ENCODE assay signal across 9 mouse cellular contexts in genomic region chr10:78392072-78392471, GRCm38 (mm10). TPM values are rescaled to one million over a fixed set of nuclear protein-coding genes. Genes with fewer than 3 reads are reported as not detected.
DNase-seq lines count a peak whose midpoint lies in the region; ATAC-seq and TF ChIP-seq lines count a peak whose summit lies in the region.
"Had no signal": no experiment of that assay in that cellular context is flagged by ENCODE, and none has a peak within 500 bp of the region (broad histone marks: within the 10 kb centered on the region; RNA-seq: fewer than 3 reads in every experiment).

No protein-coding gene starts in this region.

- H3K27me3 ChIP-seq in ES-Bruce4 (ENCODE audit: control insufficient read depth, insufficient read depth, low read length, poor library complexity, severe bottlenecking), result no peaks in the 10 kb centered on the region
- peaks cover 24% of the 10 kb centered on the region for H3K27me3 ChIP-seq in heart, embryonic 16.5 days (ENCODE audit: control insufficient read depth, insufficient read depth, low read length)

- 1% methylated on average over 18 of the region's 18 CpGs for WGBS in heart, embryonic 16.5 days
- 2% methylated on average over 18 of the region's 18 CpGs for WGBS in lung, adult 2 months

- peak; percentile 71 for DNase-seq in brain, embryonic 14.5 days (ENCODE audit: low read depth)
- DNase-seq in fibroblast of lung, adult 2 months (ENCODE audit: low read depth), result peak; percentile 27
- DNase-seq in layer of hippocampus, adult 18-20 months (ENCODE audit: low spot score in 2 of 2), result peak; percentile 65 to 90
- DNase-seq in lung, adult 2 months, result peak; percentile 76
- DNase-seq in retina, embryonic 14.5 days (ENCODE audit: low spot score), result peak; percentile 82
- peak; percentile 88 for DNase-seq in thymus, postnatal 4 days

- no peaks in the 10 kb centered on the region for H3K4me1 ChIP-seq in ES-Bruce4 (ENCODE audit: control insufficient read depth, insufficient read depth, low read length)
- H3K4me1 ChIP-seq in heart, embryonic 16.5 days (ENCODE audit: control insufficient read depth, insufficient read depth, low read length), result peaks cover 2% of the 10 kb centered on the region; the same call in 1 of the 2 replicates
- no peaks in the 10 kb centered on the region for H3K4me1 ChIP-seq in lung, adult 2 months (ENCODE audit: control insufficient read depth, insufficient read depth, low read length)

- peak overlapping the region; percentile 44 for H3K4me2 ChIP-seq in heart, embryonic 16.5 days (ENCODE audit: low read depth, low read length)
- H3K4me2 ChIP-seq: lung, embryonic 15.5 days had no signal

- no peak overlapping the region for H3K27ac ChIP-seq in ES-Bruce4 (ENCODE audit: insufficient read depth, low read length)
- H3K27ac ChIP-seq in heart, embryonic 16.5 days (ENCODE audit: low read length), result no peak overlapping the region
- H3K27ac ChIP-seq: lung, embryonic 15.5 days had no signal

- peak; percentile 88 for TF ChIP-seq CTCF in ES-Bruce4 (IDR thresholded peaks at IDR 0.05; ENCODE audit: low read depth, low read length)
- TF ChIP-seq CTCF in brain, embryonic 14.5 days (IDR thresholded peaks at IDR 0.05; ENCODE audit: borderline replicate concordance, extremely low read depth, insufficient read depth, insufficient read length), result peak; percentile 86
- TF ChIP-seq CTCF in lung, adult 2 months (IDR thresholded peaks at IDR 0.05; ENCODE audit: insufficient read depth, low read length), result peak; percentile 87

- no peak for TF ChIP-seq POLR2A in ES-Bruce4 (IDR thresholded peaks at IDR 0.05; ENCODE audit: insufficient read depth, low read length)
- TF ChIP-seq POLR2A in brain, embryonic 14.5 days (IDR thresholded peaks at IDR 0.05; ENCODE audit: borderline replicate concordance, extremely low read depth, insufficient read depth, insufficient read length, poor library complexity, severe bottlenecking), result no peak
- no peak for TF ChIP-seq POLR2A in lung, adult 2 months (IDR thresholded peaks at IDR 0.05; ENCODE audit: borderline replicate concordance, extremely low read depth, low read depth, low read length)

- H3K9me3 ChIP-seq in ES-Bruce4 (replicated peaks; ENCODE audit: control insufficient read depth, insufficient read depth, low read length, poor library complexity, severe bottlenecking), result no peaks in the 10 kb centered on the region; the same call in 1 of the 2 replicates
- H3K9me3 ChIP-seq in heart, embryonic 16.5 days (replicated peaks; ENCODE audit: control insufficient read depth, low read length), result no peaks in the 10 kb centered on the region
- H3K9me3 ChIP-seq: lung, embryonic 15.5 days had no signal

- no peak overlapping the region for H3K9ac ChIP-seq in ES-Bruce4 (ENCODE audit: low read depth, poor library complexity, severe bottlenecking)
- peak overlapping the region; percentile 30; the same call in 1 of the 2 replicates for H3K9ac ChIP-seq in heart, embryonic 16.5 days (ENCODE audit: low read length)
- H3K9ac ChIP-seq: lung, embryonic 15.5 days had no signal

- no peak overlapping the region for H3K4me3 ChIP-seq in ES-Bruce4 (ENCODE audit: low read depth, low read length)
- no peak overlapping the region for H3K4me3 ChIP-seq in heart, embryonic 16.5 days (ENCODE audit: low read length)
- H3K4me3 ChIP-seq in lung, adult 2 months (replicated peaks; ENCODE audit: extremely low read depth, low read depth, low read length), result no peak overlapping the region
- H3K4me3 ChIP-seq: lung, embryonic 15.5 days had no signal

- TF ChIP-seq EP300 in ES-Bruce4 (IDR thresholded peaks at IDR 0.05; ENCODE audit: insufficient read depth, low read depth, low read length), result 0 out of 2 replicates have a peak, but pooled peaks have one; percentile 58

- no peaks in the 10 kb centered on the region for H3K36me3 ChIP-seq in ES-Bruce4 (ENCODE audit: control insufficient read depth, insufficient read depth, low read length, poor library complexity, severe bottlenecking)
- H3K36me3 ChIP-seq in heart, embryonic 16.5 days (ENCODE audit: control insufficient read depth, insufficient read depth), result no peaks in the 10 kb centered on the region
- H3K36me3 ChIP-seq: lung, embryonic 15.5 days had no signal

- peak; percentile 31; the same call in 1 of the 2 replicates for ATAC-seq in heart, embryonic 16.5 days (replicated peaks; ENCODE audit: extremely low read depth, insufficient read depth, low FRiP score)

RNA-seq across cellular contexts. Expression of gene Rrp1, which starts 20.8 kb away (rescaled TPM):
- 132 and 136 TPM in 2 replicates for polyA plus RNA-seq in ES-Bruce4 (2011; ENCODE audit: insufficient read depth, insufficient read length, low read depth, missing spikeins)
- polyA plus RNA-seq in brain, embryonic 14.5 days (2012; rRNA removed), result 211 and 385 TPM in 2 replicates
- polyA plus RNA-seq in heart, embryonic 16.5 days (2015; fragmentation: Nextera tagmentation; extraction: Ambion mirVana), result 244 and 285 TPM in 2 replicates
- total RNA-seq in layer of hippocampus, adult 18-20 months (2021), result 100 to 1,000 TPM; 361 to 370 TPM
- 57.4 and 82.5 TPM in 2 replicates for polyA plus RNA-seq in lung, adult 2 months (2012; rRNA removed)

RNA-seq across cellular contexts. Expression of gene Cstb, which starts 33.4 kb away (rescaled TPM):
- 212 and 214 TPM in 2 replicates for polyA plus RNA-seq in ES-Bruce4 (2011; ENCODE audit: insufficient read depth, insufficient read length, low read depth, missing spikeins)
- 53.5 and 72.9 TPM in 2 replicates for polyA plus RNA-seq in brain, embryonic 14.5 days (2012; rRNA removed)
- polyA plus RNA-seq in heart, embryonic 16.5 days (2015; fragmentation: Nextera tagmentation; extraction: Ambion mirVana), result 148 and 222 TPM in 2 replicates
- 10 to 100 TPM; 39.1 to 40.5 TPM for total RNA-seq in layer of hippocampus, adult 18-20 months (2021)
- 51.9 and 62.7 TPM in 2 replicates for polyA plus RNA-seq in lung, adult 2 months (2012; rRNA removed)

RNA-seq across cellular contexts. Expression of gene Agpat3, which starts 39.8 kb away (rescaled TPM):
- 56.0 and 57.7 TPM in 2 replicates for polyA plus RNA-seq in ES-Bruce4 (2011; ENCODE audit: insufficient read depth, insufficient read length, low read depth, missing spikeins)
- 95.2 and 97.6 TPM in 2 replicates for polyA plus RNA-seq in brain, embryonic 14.5 days (2012; rRNA removed)
- polyA plus RNA-seq in heart, embryonic 16.5 days (2015; fragmentation: Nextera tagmentation; extraction: Ambion mirVana), result 56.6 and 69.5 TPM in 2 replicates
- 100 to 1,000 TPM; 217 to 218 TPM for total RNA-seq in layer of hippocampus, adult 18-20 months (2021)
- 209 and 247 TPM in 2 replicates for polyA plus RNA-seq in lung, adult 2 months (2012; rRNA removed)

Comparison
In these comparisons a context has a peak if more than half of its experiments do, and no peak if none do; other contexts are left out.
1. DNase-seq: peak in every context shown above with its lines; median percentile 88 in thymus, postnatal 4 days; 82 in retina, embryonic 14.5 days; 78 in layer of hippocampus, adult 18-20 months; 76 in lung, adult 2 months; 71 in brain, embryonic 14.5 days; 27 in fibroblast of lung, adult 2 months.